Mouse (Mus musculus) heart, embryonic 10.5 days (tissue): ENCODE data around the gene Macf1. TPM values are rescaled to one million over a fixed set of nuclear protein-coding genes. Genes with fewer than 3 reads are reported as not detected.
"Not testable (repeated sequence)": the region's sequence is repeated elsewhere in the genome, so short reads cannot be mapped to it uniquely, and the experiment has no call there.

Experiments used
- DNase-seq: peaks from one replicate; pipeline ENCODE4 v3.0.0-alpha.2; 2017; ENCODE audit warnings: low spot score
- H3K27ac ChIP-seq: fragments of 300-500 bp; sonication (generic); 2 replicates; pipeline ENCODE4 v1.5.1; 2016; ENCODE audit warnings: mild to moderate bottlenecking
- H3K27me3 ChIP-seq: fragments of 300-500 bp; sonication (generic); 2 replicates; pipeline ENCODE4 v1.6.1; 2016; ENCODE audit warnings: mild to moderate bottlenecking; ENCODE audit not compliant: poor library complexity, insufficient read depth, severe bottlenecking
- H3K36me3 ChIP-seq: fragments of 300-500 bp; sonication (generic); 2 replicates; pipeline ENCODE4 v1.6.1; 2016; ENCODE audit warnings: mild to moderate bottlenecking, moderate library complexity
- H3K4me1 ChIP-seq: fragments of 300-500 bp; sonication (generic); 2 replicates; pipeline ENCODE4 v1.6.1; 2016; ENCODE audit warnings: mild to moderate bottlenecking
- H3K4me3 ChIP-seq: fragments of 300-500 bp; sonication (generic); 2 replicates; pipeline ENCODE4 v1.5.1; 2016; ENCODE audit warnings: mild to moderate bottlenecking, moderate library complexity
- H3K9me3 ChIP-seq: fragments of 300-500 bp; sonication (generic); 2 replicates; pipeline ENCODE4 v1.6.1; 2016; ENCODE audit warnings: mild to moderate bottlenecking, moderate library complexity
- WGBS: fragments of 180-500 bp; shearing (Covaris S2); methylation state at CpG from one replicate; pipeline ENCODE4 v1.1.7; 2016; 5-methylcytosine and 5-hydroxymethylcytosine counted together
- polyA plus RNA-seq: library from polyadenylated mRNA; unstranded; fragments of >200 nt; fragmentation: Nextera tagmentation; extraction: Ambion mirVana; gene quantifications from 2 replicates; pipeline ENCODE4 v1.2.1, GENCODE M21; 2016

The Macf1 gene
- polyA plus RNA-seq, 1 experiment from 2014 or later, result 57.4 TPM

GRCm38 (mm10) chr4:123532001-123532400, 152.2 kb downstream of the Macf1 start:
- Histone ChIP-seq H3K4me1 (peaks cover 21% of the 10 kb centered on the region), H3K4me3 (no peak overlapping the region), H3K27ac (no peak overlapping the region), H3K36me3 (peaks cover 24% of the 10 kb centered on the region), H3K9me3 (no peaks in the 10 kb centered on the region), H3K27me3 (no peaks in the 10 kb centered on the region)
- DNase-seq, result no peak
- 41% methylated on average over 3 of the region's 3 CpGs for WGBS

- Histone ChIP-seq H3K9me3 (no peaks in the 10 kb centered on the region), H3K27me3 (no peaks in the 10 kb centered on the region), H3K27ac (no peak overlapping the region), H3K4me3 (no peak overlapping the region), H3K4me1 (peaks cover 30% of the 10 kb centered on the region), H3K36me3 (peaks cover 27% of the 10 kb centered on the region)
- 77% methylated on average over 6 of the region's 6 CpGs for WGBS
- DNase-seq, result no peak
Observed at GRCm38 (mm10) chr4:123530976-123531375, 153.2 kb downstream of the Macf1 start.

- H3K4me1 ChIP-seq, result peaks cover 35% of the 10 kb centered on the region
- no peaks in the 10 kb centered on the region for H3K27me3 ChIP-seq
- peaks cover 24% of the 10 kb centered on the region for H3K36me3 ChIP-seq
- no peak overlapping the region for H3K27ac ChIP-seq
- no peak overlapping the region for H3K4me3 ChIP-seq
- H3K9me3 ChIP-seq, result no peaks in the 10 kb centered on the region
- 41% methylated on average over 6 of the region's 6 CpGs for whole genome bisulfite sequencing
- DNase-seq, result peak; percentile 78
Observed at GRCm38 (mm10) chr4:123529230-123529629, 154.9 kb downstream of the Macf1 start.

- 15% methylated on average over 8 of the region's 8 CpGs for WGBS
- peaks cover 42% of the 10 kb centered on the region for H3K4me1 ChIP-seq
- H3K27ac ChIP-seq, result peak overlapping the region; percentile 67
- no peaks in the 10 kb centered on the region for H3K27me3 ChIP-seq
- DNase-seq, result no peak
- peak overlapping the region; percentile 37 for H3K4me3 ChIP-seq
- no peaks in the 10 kb centered on the region for H3K9me3 ChIP-seq
- peaks cover 18% of the 10 kb centered on the region for H3K36me3 ChIP-seq
Observed at GRCm38 (mm10) chr4:123527607-123528010, 156.6 kb downstream of the Macf1 start.

GRCm38 (mm10) chr4:123526779-123527280, 157.3 kb downstream of the Macf1 start:
- peak overlapping the region; percentile 67; the same call in 1 of the 2 replicates for H3K27ac ChIP-seq
- DNase-seq, result no peak
- H3K4me1 ChIP-seq, result peaks cover 42% of the 10 kb centered on the region
- H3K9me3 ChIP-seq, result no peaks in the 10 kb centered on the region
- 48% methylated on average over 10 of the region's 10 CpGs for WGBS
- no peaks in the 10 kb centered on the region for H3K27me3 ChIP-seq
- H3K4me3 ChIP-seq, result no peak overlapping the region; the same call in 1 of the 2 replicates
- H3K36me3 ChIP-seq, result peaks cover 16% of the 10 kb centered on the region

- no peak for DNase-seq
- 79% methylated on average over 5 of the region's 5 CpGs for WGBS
Observed at GRCm38 (mm10) chr4:123524746-123525145, 159.4 kb downstream of the Macf1 start.

GRCm38 (mm10) chr4:123520123-123520522, 164.0 kb downstream of the Macf1 start:
- H3K4me3 ChIP-seq, H3K27me3 ChIP-seq, H3K27ac ChIP-seq, H3K9me3 ChIP-seq, H3K36me3 ChIP-seq, DNase-seq, H3K4me1 ChIP-seq: not testable (repeated sequence)
- WGBS, result 86% methylated on average over 5 of the region's 5 CpGs

More at GRCm38 (mm10) chr4:123524746-123525145, 159.4 kb downstream of the Macf1 start:
- H3K27ac ChIP-seq, result no peak overlapping the region
- no peak overlapping the region for H3K4me3 ChIP-seq
- H3K4me1 ChIP-seq, result peaks cover 42% of the 10 kb centered on the region
- no peaks in the 10 kb centered on the region for H3K27me3 ChIP-seq
- no peaks in the 10 kb centered on the region for H3K9me3 ChIP-seq
- H3K36me3 ChIP-seq, result peaks cover 16% of the 10 kb centered on the region

GRCm38 (mm10) chr4:123515673-123516072, 168.5 kb downstream of the Macf1 start:
- no peaks in the 10 kb centered on the region for H3K9me3 ChIP-seq
- H3K4me3 ChIP-seq, result no peak overlapping the region
- H3K27ac ChIP-seq, result no peak overlapping the region
- 90% methylated on average over 1 of the region's 1 CpGs for WGBS
- no peak for DNase-seq
- H3K27me3 ChIP-seq, result no peaks in the 10 kb centered on the region
- peaks cover 33% of the 10 kb centered on the region for H3K36me3 ChIP-seq
- H3K4me1 ChIP-seq, result no peaks in the 10 kb centered on the region

- Histone ChIP-seq H3K36me3 (peaks cover 87% of the 10 kb centered on the region), H3K9me3 (no peaks in the 10 kb centered on the region), H3K4me3 (no peak overlapping the region), H3K4me1 (no peaks in the 10 kb centered on the region), H3K27me3 (no peaks in the 10 kb centered on the region), H3K27ac (no peak overlapping the region)
- WGBS, result 56% methylated on average over 1 of the region's 1 CpGs
- DNase-seq, result no peak
Observed at GRCm38 (mm10) chr4:123510201-123510600, 174.0 kb downstream of the Macf1 start.

GRCm38 (mm10) chr4:123489086-123489485, 195.1 kb downstream of the Macf1 start:
- DNase-seq, result no peak
- peaks cover 98% of the 10 kb centered on the region for H3K36me3 ChIP-seq
- H3K27me3 ChIP-seq, result no peaks in the 10 kb centered on the region
- WGBS, result 71% methylated on average over 3 of the region's 3 CpGs
- no peaks in the 10 kb centered on the region for H3K9me3 ChIP-seq
- H3K4me3 ChIP-seq, result no peak overlapping the region
- no peaks in the 10 kb centered on the region for H3K4me1 ChIP-seq
- no peak overlapping the region for H3K27ac ChIP-seq

- Histone ChIP-seq H3K27me3 (no peaks in the 10 kb centered on the region), H3K36me3 (peaks cover 82% of the 10 kb centered on the region)
- 92% methylated on average over 4 of the region's 4 CpGs for WGBS
Observed at GRCm38 (mm10) chr4:123479991-123480390, 204.2 kb downstream of the Macf1 start.

GRCm38 (mm10) chr4:123478655-123479433, 205.3 kb downstream of the Macf1 start:
- H3K36me3 ChIP-seq, result peaks cover 84% of the 10 kb centered on the region
- H3K27ac ChIP-seq, result no peak overlapping the region
- 76% methylated on average over 8 of the region's 8 CpGs for WGBS
- H3K27me3 ChIP-seq, result no peaks in the 10 kb centered on the region
- no peaks in the 10 kb centered on the region for H3K9me3 ChIP-seq
- no peak for DNase-seq
- H3K4me3 ChIP-seq, result no peak overlapping the region
- no peaks in the 10 kb centered on the region for H3K4me1 ChIP-seq

More at GRCm38 (mm10) chr4:123479991-123480390, 204.2 kb downstream of the Macf1 start:
- Histone ChIP-seq H3K4me1 (no peaks in the 10 kb centered on the region), H3K9me3 (no peaks in the 10 kb centered on the region), H3K4me3 (no peak overlapping the region), H3K27ac (no peak overlapping the region)
- DNase-seq, result no peak

- no peaks in the 10 kb centered on the region for H3K9me3 ChIP-seq
- H3K4me3 ChIP-seq, result no peak overlapping the region
- peaks cover 6% of the 10 kb centered on the region for H3K4me1 ChIP-seq
- WGBS, result 51% methylated on average over 1 of the region's 1 CpGs
- no peak overlapping the region for H3K27ac ChIP-seq
- DNase-seq, result no peak
- H3K36me3 ChIP-seq, result peaks cover 83% of the 10 kb centered on the region
- H3K27me3 ChIP-seq, result no peaks in the 10 kb centered on the region
Observed at GRCm38 (mm10) chr4:123465799-123466198, 218.4 kb downstream of the Macf1 start.
